Mouse (Mus musculus): Measurements from ENCODE around the gene Cenph.

- TF ChIP-seq POLR2A (IDR thresholded peaks at IDR 0.05; ENCODE audit: control insufficient read depth, low read depth, low read length) (no peak), CTCF (IDR thresholded peaks at IDR 0.05; ENCODE audit: control insufficient read depth, insufficient read depth, insufficient replicate concordance, low read depth, low read length) (no peak)
Measured at GRCm38 (mm10) chr13:100777491-100777890, 1.8 kb upstream of the Cenph start.

All from testis, adult 2 months (tissue).